Mouse (Mus musculus) kidney, adult 8-10 months (tissue): Measurements from ENCODE around the gene Ankrd34a.

Experiments used
- DNase-seq, 2 experiments: peaks; one replicate each; pipeline ENCODE4 v3.0.0; 2022

The Ankrd34a gene

DNA sequence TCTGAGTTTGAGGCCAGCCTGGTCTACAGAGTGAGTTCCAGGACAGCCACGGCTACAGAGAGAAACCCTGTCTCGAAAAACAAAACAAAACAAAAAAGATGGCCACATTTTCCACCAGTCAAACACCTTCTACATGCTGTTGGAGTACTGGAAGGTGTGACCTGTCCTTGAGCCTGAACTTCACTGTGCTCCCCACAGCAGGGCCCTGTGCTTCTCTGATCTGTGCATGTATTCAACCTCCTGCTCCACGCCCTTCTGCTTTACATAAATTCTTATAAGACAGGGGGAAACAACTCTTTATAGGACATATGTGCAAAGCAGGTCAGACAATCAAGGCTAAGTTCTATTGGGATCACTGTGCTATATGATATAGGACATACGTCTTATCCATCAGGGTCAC is 26.8 kb downstream of the Ankrd34a start:
- DNase-seq = no peak

DNA sequence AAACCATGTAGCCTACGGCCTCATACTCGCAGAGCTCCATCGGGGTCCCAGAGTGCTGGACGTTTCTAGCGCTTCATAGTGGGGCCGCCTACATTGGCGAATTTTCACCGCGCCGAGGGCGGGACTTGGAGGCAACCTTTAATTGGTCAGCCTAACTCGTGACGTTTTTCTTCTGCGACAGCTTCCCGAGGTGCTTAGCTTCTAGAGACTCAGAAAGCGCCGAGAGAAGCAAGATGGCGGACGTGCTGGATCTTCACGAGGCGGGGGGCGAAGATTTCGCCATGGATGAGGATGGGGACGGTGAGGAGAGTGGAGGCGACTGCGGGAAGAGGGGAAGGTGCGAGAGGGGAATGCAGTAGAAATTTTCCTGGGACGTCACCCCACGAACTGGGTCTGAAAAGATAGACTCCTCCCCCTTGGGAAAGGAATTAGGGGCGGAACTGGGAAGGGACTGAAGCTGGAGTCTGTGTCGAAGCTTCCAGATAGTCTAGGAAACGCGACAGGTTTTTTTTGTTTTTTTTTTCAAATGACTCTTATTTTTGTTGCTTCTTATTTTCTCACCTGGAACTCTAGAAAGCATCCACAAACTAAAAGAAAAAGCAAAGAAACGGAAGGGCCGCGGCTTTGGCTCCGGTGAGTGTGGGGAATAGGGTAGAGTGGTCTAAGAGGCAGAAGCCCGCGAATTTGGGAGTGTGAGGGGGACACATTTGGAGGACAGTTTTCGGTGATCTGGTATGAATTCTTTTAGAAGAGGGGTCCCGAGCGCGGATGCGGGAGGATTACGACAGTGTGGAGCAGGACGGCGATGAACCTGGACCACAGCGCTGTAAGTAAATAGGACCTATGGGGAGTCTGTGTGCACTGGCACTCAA is 33.5 kb downstream of the Ankrd34a start, which contains the start of gene Rbm8a:
Gene Rbm8a (plus strand): TSS at position 205 of the 872 bp plus-strand sequence.
- peak; percentile 96 to 98 for DNase-seq

DNA sequence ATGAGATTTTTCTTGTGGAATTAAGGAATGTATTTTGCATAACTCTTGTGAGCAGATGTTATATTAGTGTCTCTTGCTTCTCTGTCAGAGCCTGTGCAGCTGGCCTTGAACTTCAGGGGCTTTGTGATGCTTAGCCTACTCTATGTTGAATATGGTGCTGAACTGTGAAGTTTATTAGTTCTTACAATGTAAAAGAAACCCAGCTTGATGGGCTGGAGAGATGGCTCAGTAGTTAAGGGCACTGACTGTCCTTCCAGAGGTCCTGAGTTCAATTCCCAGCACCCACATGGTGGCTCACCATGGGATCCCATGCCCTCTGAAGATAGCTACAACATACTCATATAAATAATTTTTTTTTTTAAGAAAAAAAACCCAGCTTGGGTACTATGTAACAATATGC is 35.6 kb downstream of the Ankrd34a start:
- DNase-seq = no peak

DNA sequence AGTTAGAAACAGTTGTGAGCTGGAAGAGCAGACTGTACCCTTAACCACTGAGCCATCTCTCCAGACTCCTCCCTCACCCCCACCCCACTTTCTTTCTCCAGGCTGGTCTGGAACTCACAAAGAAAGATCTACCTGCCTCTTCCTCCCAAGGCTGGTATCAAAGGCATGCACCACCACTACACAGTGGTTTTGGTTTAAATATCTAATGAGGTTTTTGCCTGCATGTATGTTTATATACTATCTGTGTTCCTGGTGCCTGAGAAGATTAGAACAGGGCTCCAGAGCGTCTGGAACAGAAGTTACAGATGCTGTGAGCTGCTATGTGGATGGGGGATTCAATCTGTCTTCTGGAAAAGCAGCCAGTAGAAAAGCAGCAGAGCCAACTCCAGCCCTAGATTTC is 37.6 kb downstream of the Ankrd34a start:
- DNase-seq = no peak

DNA sequence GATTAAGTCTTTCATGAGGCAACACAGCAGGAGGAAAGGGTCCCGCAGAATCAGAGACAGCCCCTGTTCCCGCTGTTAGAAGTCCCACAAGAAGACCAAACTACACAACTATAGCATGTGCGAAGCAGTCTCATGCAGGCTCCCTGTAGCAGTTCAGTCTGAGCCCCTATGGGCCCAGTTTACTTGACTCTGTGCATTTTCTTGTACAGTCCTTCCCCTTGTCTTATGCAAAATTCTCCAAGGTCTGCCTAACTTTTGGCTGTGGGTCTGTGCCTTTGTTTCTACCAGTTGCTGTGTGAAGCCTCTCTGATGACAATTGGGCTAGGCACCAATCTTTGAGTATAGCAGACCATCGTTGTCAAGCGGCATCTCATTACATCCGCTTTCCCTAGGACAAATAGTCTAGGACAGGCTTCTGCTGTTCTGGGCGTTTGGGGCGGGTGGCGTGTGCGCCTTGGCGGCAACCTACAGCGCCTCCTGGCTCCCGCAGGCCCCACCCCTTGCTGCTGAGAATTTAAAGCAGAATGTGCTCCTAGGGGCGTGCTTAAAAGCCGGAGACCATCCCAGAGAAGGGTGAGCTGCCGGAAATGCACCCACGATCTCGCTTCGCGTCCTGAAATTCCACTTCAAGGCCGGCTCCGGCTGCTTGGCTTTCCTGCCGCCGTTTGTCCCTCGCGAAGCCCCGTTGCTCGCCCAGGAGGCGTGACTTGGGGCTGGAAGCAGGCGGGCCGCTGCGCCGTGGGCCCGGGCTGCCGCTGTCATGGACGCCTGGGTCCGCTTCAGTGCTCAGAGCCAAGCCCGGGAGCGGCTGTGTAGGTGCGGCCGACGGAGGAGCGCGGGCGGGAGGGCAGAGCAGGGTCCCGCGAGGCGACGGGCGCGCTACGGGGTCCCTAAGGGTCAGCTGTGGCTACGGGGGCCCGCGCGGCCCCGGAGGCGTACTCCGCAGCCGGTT is 38.8 kb downstream of the Ankrd34a start, which contains the start of the genes Pex11b and Gm42957:
Gene Pex11b (plus strand): TSS at position 449 of the 952 bp plus-strand sequence.
Gene Gm42957 (plus strand): TSS at position 547 of the 952 bp plus-strand sequence.
- DNase-seq = peak; percentile 83 to 88

DNA sequence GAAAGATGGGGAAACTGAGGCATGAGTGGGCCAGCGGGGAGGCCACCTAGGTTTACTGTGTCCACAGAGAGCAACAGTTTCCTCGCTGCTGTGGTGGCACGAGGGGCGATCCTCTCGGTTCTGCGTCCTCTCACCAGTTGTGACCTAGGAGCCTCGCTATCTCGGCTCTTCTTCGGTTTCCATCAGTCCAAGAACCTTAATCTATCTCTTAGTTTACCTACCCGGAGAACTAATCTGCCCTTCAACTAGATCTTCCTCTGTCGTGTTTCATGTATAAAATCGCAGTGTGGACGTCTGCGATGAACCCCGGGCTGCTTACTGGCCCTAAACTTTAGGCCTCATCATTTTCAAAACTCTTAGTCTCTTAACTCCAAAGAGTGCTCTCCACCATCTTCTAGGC is 39.5 kb downstream of the Ankrd34a start:
- no peak for DNase-seq

DNA sequence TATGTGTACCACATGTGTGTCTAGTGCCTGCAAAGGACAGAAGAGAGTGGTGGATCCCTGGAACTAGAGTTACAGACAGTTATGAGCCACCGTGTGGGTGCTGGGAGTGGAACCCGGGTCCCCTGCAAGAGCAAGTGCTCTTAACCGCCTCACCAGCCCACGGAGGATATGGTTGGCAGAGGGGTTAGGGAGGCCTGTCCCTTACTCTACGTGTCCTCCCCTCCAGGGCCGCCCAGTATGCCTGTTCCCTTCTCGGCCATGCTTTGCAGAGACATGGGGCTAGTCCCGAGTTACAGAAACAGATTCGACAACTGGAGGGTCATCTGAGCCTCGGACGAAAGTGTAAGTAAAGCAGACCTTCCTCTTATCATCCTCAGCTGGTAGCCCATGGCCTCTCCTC is 40.0 kb downstream of the Ankrd34a start:
- DNase-seq = no peak

DNA sequence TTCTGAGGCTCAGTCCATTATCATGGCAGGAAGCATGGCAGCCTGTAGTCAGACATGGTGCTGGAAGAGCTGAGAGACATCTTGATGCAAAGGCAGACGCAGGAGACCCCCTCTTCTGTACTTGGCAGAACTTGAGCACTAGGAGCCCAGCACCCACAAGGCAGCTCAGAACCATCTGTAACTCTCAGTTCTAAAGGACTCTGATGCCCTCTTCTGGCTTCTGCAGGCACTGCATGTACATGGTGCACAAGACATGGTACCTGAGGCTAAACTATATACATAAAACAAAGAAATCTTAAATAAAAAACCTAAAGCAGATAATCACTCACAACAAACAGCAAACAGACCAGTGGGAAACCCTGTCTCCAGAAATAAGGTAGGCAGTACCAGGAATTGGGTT is 42.8 kb downstream of the Ankrd34a start:
- peak; percentile 31 to 81 for DNase-seq

DNA sequence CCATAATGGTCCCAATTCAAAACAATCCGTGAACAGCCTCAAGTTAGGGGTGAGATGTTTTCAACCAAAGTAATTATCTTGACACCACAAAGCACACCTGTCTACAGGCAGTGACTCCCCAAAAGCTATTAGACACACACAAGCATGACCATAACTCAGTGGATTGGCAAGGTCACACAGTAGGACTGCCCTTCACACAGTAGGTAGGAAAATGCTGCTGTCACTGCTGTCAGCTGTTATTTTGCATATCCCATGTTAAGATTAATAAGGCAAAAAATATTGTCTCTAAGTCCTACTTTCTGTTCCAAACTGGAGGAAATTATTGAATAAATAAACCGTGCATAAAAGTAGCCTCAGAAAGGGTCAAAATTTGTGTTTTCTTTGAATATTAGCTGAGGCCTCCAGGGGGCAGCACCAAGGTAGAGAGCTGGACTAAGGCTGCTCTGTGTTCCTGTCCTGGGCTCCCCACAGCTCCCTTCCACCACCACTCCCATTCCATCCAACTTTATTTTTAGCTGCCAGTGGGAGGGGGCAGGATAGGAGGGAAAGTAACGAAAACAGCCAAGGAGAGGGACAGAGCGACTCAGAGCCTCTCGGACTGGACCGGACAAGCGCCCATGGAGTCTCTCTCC is 48.7 kb downstream of the Ankrd34a start, which contains the start of gene Itga10:
Gene Itga10 (plus strand): TSS at position 567 of the 632 bp plus-strand sequence.
- DNase-seq = peak in 1 of 2 experiments; percentile 48

DNA sequence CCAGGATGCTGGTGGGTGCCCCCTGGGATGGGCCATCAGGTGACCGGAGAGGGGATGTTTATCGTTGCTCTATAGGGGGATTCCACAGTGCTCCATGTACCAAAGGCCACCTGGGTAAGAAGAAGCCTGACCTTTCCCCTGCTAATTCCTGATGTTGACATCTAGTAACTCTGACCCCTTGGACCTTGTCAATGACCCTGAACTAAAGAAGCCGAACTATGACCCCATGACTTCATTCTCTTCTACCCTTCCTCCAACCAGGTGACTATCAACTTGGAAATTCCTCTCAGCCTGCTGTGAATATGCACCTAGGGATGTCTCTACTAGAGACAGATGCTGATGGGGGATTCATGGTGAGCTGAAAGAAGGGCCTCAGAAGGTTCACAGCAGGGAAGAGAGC is 50.9 kb downstream of the Ankrd34a start:
- no peak for DNase-seq
